Mouse (Mus musculus) ES-E14 (cell line): ENCODE measurements around the gene Ankrd13a. TPM values are rescaled to one million over a fixed set of nuclear protein-coding genes. Genes with fewer than 3 reads are reported as not detected.

Experiments
- DNase-seq: peaks from one replicate; pipeline ENCODE4 v3.0.0-alpha.2; 2013; ENCODE audit warnings: low read depth, low spot score
- H3K27ac ChIP-seq: 2 replicates; pipeline ENCODE4 v1.5.1; 2012; ENCODE audit warnings: low read depth, mild to moderate bottlenecking, low read length, moderate library complexity, mixed read lengths; ENCODE audit not compliant: poor library complexity, insufficient read depth, severe bottlenecking
- H3K36me3 ChIP-seq: 2 replicates; pipeline ENCODE4 v1.6.1; 2012; ENCODE audit warnings: mild to moderate bottlenecking, low read length, moderate library complexity, mixed read lengths; ENCODE audit not compliant: control insufficient read depth, poor library complexity, insufficient read depth, severe bottlenecking
- H3K4me1 ChIP-seq, 2 experiments: fragments of 150-350 bp in 1 of 2; sonication (generic) in 1 of 2; 2 replicates each; pipeline ENCODE4 v1.6.1; 2012; ENCODE audit warnings: low read length in 2 of 2, mild to moderate bottlenecking in 1 of 2, mixed read lengths in 1 of 2; ENCODE audit not compliant: control insufficient read depth in 2 of 2, insufficient read depth in 2 of 2, poor library complexity in 1 of 2
- H3K4me3 ChIP-seq, 2 experiments: fragments of 150-350 bp in 1 of 2; sonication (generic) in 1 of 2; 2 replicates each; pipeline ENCODE4 v1.5.1; 2012; ENCODE audit warnings: low read length in 2 of 2, low read depth in 1 of 2, mild to moderate bottlenecking in 1 of 2, mixed read lengths in 1 of 2; ENCODE audit not compliant: insufficient read depth in 1 of 2, poor library complexity in 1 of 2, severe bottlenecking in 1 of 2
- H3K9ac ChIP-seq: 2 replicates; pipeline ENCODE4 v1.6.1; 2012; ENCODE audit warnings: low read depth, mild to moderate bottlenecking, low read length, mixed read lengths; ENCODE audit not compliant: poor library complexity, insufficient read depth, severe bottlenecking
- H3K9me3 ChIP-seq: fragments of 150-350 bp; sonication (generic); 2 replicates; pipeline ENCODE4 v1.6.1; 2012; ENCODE audit warnings: low read depth, mild to moderate bottlenecking, low read length; ENCODE audit not compliant: control insufficient read depth, insufficient read depth
- CHD2 ChIP-seq: IDR thresholded peaks from 2 replicates; pipeline ENCODE4 v1.6.1; 2014; ENCODE audit warnings: mild to moderate bottlenecking, low read depth, low read length, inconsistent platforms
- HCFC1 ChIP-seq: IDR thresholded peaks from 2 replicates; pipeline ENCODE4 v1.6.1; 2012; ENCODE audit warnings: low read length, inconsistent platforms, borderline replicate concordance; ENCODE audit not compliant: insufficient read depth
- MAFK ChIP-seq: IDR thresholded peaks from 2 replicates; pipeline ENCODE4 v1.6.1; 2014; ENCODE audit warnings: mild to moderate bottlenecking, low read depth, low read length, inconsistent platforms; ENCODE audit not compliant: insufficient read depth
- ZC3H11A ChIP-seq: IDR thresholded peaks from 2 replicates; pipeline ENCODE4 v1.6.1; 2012; ENCODE audit warnings: low read depth, mild to moderate bottlenecking, inconsistent platforms, low read length, borderline replicate concordance
- ZNF384 ChIP-seq: IDR thresholded peaks from 2 replicates; pipeline ENCODE4 v1.6.1; 2012; ENCODE audit warnings: low read depth, low read length, inconsistent platforms
- in situ Hi-C, 2 experiments: fragments of 600-800 bp; cut with MboI; formaldehyde crosslinking; loops; one replicate each; pipeline ENCODE4 v1.15.1; 2025; ENCODE audit warnings: low sequenced_read_pairs in 2 of 2, inconsistent platforms in 1 of 2; ENCODE audit not compliant: unreplicated experiment in 2 of 2
- total RNA-seq: library from RNA; depleted of rRNA; stranded (reverse); fragments of 300-350 nt; gene quantifications from 2 replicates; pipeline ENCODE4 v1.2.3, GENCODE M21; 2012

Gene Ankrd13a
- total RNA-seq, 1 experiment, result 66.4 TPM

DNA sequence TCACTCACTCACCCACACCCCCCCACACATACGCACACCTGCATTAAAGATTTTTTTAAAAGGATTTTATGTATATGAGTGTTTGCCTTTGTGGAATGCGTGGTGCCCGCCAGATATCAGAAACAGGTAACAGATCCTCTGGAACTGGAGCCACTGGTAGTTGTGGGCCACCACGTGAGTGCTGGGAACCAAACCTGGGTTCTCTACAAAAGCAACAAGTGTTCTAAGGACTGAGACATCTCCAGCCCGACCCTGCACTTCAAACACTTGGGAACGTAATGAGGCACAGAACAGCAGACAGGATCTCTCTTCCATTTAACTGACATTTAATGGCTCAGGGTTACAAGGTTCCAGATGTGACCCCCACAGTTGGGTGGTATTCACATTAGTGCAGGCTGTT lies 33.4 kb downstream of the Ankrd13a start:
- no peak for TF ChIP-seq MAFK
- no peak for TF ChIP-seq CHD2
- TF ChIP-seq ZNF384, result no peak
- no peak for TF ChIP-seq HCFC1
- no peak for TF ChIP-seq ZC3H11A
- Histone ChIP-seq H3K4me1 (peaks cover 2 to 22% of the 10 kb centered on the region in 2 experiments; a peak in 1 of 4 replicates), H3K9ac (no peak overlapping the region), H3K36me3 (peaks cover 33% of the 10 kb centered on the region), H3K9me3 (no peaks in the 10 kb centered on the region), H3K27ac (no peak overlapping the region), H3K4me3 (no peak overlapping the region)
- DNase-seq, result no peak
- in situ Hi-C loops, result no loop called here

DNA sequence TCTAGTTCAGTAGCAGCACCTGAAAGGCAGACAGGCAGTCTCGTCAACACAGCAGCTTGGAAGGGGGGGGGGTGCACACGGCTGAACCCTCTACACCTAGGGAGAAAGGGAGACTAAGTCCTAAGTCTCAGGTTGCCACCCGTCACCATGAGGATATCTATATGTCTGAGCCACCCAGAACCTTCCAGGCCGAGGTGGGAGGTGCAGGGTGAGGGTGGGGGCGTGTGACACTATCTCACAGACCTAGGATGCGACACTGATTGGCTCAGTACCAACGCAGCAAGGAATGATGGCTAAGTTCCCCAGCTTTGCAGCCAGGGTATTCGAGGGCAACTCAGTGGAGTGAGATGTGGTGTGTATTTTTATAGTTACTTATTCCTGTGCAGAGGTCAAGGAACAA lies 33.9 kb downstream of the Ankrd13a start:
- peaks cover 31% of the 10 kb centered on the region for H3K36me3 ChIP-seq
- H3K4me1 ChIP-seq, result peaks cover 2 to 22% of the 10 kb centered on the region in 2 experiments; a peak in 1 of 4 replicates
- no peak overlapping the region for H3K4me3 ChIP-seq
- in situ Hi-C loops, result no loop called here
- H3K9me3 ChIP-seq, result no peaks in the 10 kb centered on the region
- TF ChIP-seq ZNF384, result no peak
- no peak for TF ChIP-seq HCFC1
- TF ChIP-seq MAFK, result no peak
- no peak for TF ChIP-seq CHD2
- no peak for TF ChIP-seq ZC3H11A
- H3K9ac ChIP-seq, result no peak overlapping the region
- DNase-seq, result no peak
- no peak overlapping the region for H3K27ac ChIP-seq

DNA sequence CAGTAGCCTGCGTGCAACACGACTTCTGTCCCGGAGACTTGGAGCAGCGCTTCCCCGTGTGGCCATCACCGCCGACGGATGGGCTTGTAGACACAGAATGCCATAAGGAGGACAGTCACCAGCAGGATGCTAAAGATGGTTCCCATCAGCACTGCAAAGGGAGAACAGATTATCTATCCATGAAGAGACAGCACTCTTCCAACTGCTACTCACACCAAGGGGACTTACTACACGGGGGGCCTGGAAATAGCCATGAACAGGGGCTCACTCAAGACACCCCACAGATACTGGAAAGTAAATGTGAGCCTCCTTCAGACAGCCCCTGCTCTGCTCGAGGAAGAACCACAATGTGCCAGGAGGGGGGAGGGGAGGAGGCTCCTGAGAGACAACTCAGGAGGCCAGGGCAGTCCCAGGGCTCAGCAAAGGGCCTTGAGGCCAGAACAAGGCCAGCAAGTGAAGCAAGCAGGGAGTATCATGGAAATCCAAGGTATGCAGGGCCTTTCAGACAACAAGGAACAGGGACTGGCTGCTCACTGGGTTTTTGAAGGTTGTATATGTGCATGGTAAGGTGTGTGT lies 34.8 kb downstream of the Ankrd13a start:
- no peak overlapping the region for H3K4me3 ChIP-seq
- H3K27ac ChIP-seq, result no peak overlapping the region
- H3K9ac ChIP-seq, result no peak overlapping the region
- no peak for TF ChIP-seq CHD2
- TF ChIP-seq ZNF384, result no peak
- TF ChIP-seq ZC3H11A, result no peak
- no peak for TF ChIP-seq MAFK
- no peak for TF ChIP-seq HCFC1
- in situ Hi-C loops, result no loop called here
- H3K36me3 ChIP-seq, result peaks cover 22% of the 10 kb centered on the region
- H3K4me1 ChIP-seq, result peaks cover 2 to 22% of the 10 kb centered on the region in 2 experiments; a peak in 1 of 4 replicates
- no peak for DNase-seq
- H3K9me3 ChIP-seq, result no peaks in the 10 kb centered on the region

DNA sequence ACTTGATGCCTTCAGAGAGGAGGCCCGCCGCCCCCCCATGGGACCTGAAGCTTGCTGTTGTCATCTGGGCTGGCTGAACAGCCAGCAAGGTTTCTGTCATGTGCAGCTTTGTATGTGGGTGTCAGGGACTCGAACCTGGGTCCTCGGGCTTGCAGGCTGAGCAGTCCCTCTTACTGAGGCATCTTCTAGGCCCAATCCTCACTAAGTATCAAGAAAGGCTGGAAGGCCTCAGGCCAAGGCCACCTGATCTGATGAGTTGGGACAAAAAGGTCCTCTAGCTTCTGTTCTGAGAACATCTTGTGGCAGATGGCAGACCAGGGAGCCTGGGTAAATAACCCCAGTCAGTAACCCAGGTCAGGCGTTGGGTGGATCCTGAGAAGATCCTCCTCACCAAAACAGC lies 35.3 kb downstream of the Ankrd13a start:
- peaks cover 17% of the 10 kb centered on the region; the same call in 1 of the 2 replicates for H3K36me3 ChIP-seq
- in situ Hi-C loops, result no loop called here
- no peak for DNase-seq
- no peak overlapping the region for H3K4me3 ChIP-seq
- H3K9ac ChIP-seq, result no peak overlapping the region
- TF ChIP-seq ZNF384, result no peak
- H3K4me1 ChIP-seq, result peaks cover 2 to 20% of the 10 kb centered on the region in 2 experiments; a peak in 1 of 4 replicates
- H3K9me3 ChIP-seq, result no peaks in the 10 kb centered on the region
- H3K27ac ChIP-seq, result no peak overlapping the region

DNA sequence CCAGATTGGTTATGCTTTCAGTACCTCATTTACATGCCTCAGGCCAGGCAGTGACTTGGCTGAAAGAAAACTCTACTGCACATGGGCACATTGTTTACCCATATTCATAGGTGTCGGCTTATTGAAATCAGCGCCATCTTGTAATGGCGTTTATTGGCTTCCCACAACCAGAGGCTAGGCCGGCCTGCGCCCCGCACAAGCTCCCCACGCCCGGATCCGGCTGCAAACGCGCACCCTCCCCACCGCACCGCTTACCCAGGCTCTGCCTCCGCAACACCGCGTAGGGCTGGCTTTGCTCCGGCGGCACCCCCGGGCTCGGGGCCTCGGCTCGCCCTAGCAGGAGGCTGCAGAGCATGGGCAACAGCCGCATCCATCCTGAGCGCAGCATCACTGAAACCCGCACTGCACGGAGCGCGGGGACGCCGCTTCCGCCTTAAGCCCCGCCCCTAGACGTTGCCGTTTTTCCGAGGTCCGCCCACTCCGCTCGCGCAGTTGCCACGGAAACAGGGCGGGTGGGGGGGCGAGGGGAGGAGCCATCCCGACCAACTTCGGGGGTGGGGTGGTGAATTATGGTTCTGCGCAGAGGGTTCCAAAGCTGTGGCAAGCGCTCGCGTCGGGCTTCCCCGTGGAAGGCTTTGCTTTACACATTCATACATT lies 39.2 kb downstream of the Ankrd13a start:
- Histone ChIP-seq H3K9me3 (no peaks in the 10 kb centered on the region), H3K27ac (peak overlapping the region; percentile 73), H3K36me3 (peaks cover 6% of the 10 kb centered on the region; the same call in 1 of the 2 replicates), H3K4me3 (peak overlapping the region; percentile 88 to 97), H3K9ac (peak overlapping the region; percentile 88), H3K4me1 (peaks cover 2 to 12% of the 10 kb centered on the region in 2 experiments; a peak in 2 of 4 replicates)
- in situ Hi-C loops, result no loop called here
- TF ChIP-seq MAFK, result no peak
- TF ChIP-seq CHD2, result no peak
- no peak for TF ChIP-seq HCFC1
- TF ChIP-seq ZNF384, result no peak
- TF ChIP-seq ZC3H11A, result no peak
- peak; percentile 69 for DNase-seq
